Mouse (Mus musculus) kidney, adult 2 months (tissue): ENCODE data around the gene Sesn2. TPM values are rescaled to one million over a fixed set of nuclear protein-coding genes. Genes with fewer than 3 reads are reported as not detected.
A peak's percentile ranks its signal among the peaks of the same experiment; 100 is the strongest.
"Not testable (repeated sequence)": the region's sequence is repeated elsewhere in the genome, so short reads cannot be mapped to it uniquely, and the experiment has no call there.

Experiments
- DNase-seq: peaks from one replicate; pipeline ENCODE4 v3.0.0; 2021
- H3K27ac ChIP-seq: fragments of 200-500 bp; 2 replicates; pipeline ENCODE4 v1.5.1; 2012; ENCODE audit warnings: low read depth, low read length, control low read depth, inconsistent platforms; ENCODE audit not compliant: insufficient read depth
- H3K27me3 ChIP-seq: fragments of 200-500 bp; replicated peaks from 2 replicates; pipeline ENCODE4 v1.6.1; 2012; ENCODE audit warnings: mild to moderate bottlenecking, moderate library complexity, low read length, inconsistent platforms; ENCODE audit not compliant: control insufficient read depth, insufficient read depth
- H3K36me3 ChIP-seq: fragments of 200-500 bp; 2 replicates; pipeline ENCODE4 v1.6.1; 2012; ENCODE audit warnings: mild to moderate bottlenecking, moderate library complexity, low read length, inconsistent platforms; ENCODE audit not compliant: control insufficient read depth, insufficient read depth
- H3K4me1 ChIP-seq: fragments of 200-500 bp; 2 replicates; pipeline ENCODE4 v1.6.1; 2011; ENCODE audit warnings: low read length; ENCODE audit not compliant: control insufficient read depth, insufficient read depth
- H3K4me3 ChIP-seq: fragments of 200-500 bp; 2 replicates; pipeline ENCODE4 v1.5.1; 2011; ENCODE audit warnings: mild to moderate bottlenecking, low read depth, low read length, control low read depth; ENCODE audit not compliant: insufficient read depth
- CTCF ChIP-seq: fragments of 200-500 bp; conservative IDR thresholded peaks from 2 replicates; pipeline ENCODE4 v1.5.1; 2011; ENCODE audit warnings: low read depth, mild to moderate bottlenecking, control low read depth, low read length, moderate library complexity, mixed read lengths; ENCODE audit not compliant: insufficient read depth, insufficient read length
- POLR2A ChIP-seq: fragments of 200-500 bp; IDR thresholded peaks from one replicate; pipeline ENCODE4 v1.6.1; 2011; ENCODE audit warnings: low read depth, low read length, control low read depth
- WGBS: fragments of 180-500 bp; shearing (Covaris S2); methylation state at CpG from one replicate; pipeline ENCODE4 v1.1.7; 2018; 5-methylcytosine and 5-hydroxymethylcytosine counted together
- polyA plus RNA-seq: library from polyadenylated mRNA; depleted of rRNA; stranded (reverse); fragments of >200 nt; gene quantifications from 2 replicates; pipeline ENCODE4 v1.2.3, GENCODE M21; 2012

Sesn2 gene
- polyA plus RNA-seq, 1 experiment = 26.7 TPM

DNA sequence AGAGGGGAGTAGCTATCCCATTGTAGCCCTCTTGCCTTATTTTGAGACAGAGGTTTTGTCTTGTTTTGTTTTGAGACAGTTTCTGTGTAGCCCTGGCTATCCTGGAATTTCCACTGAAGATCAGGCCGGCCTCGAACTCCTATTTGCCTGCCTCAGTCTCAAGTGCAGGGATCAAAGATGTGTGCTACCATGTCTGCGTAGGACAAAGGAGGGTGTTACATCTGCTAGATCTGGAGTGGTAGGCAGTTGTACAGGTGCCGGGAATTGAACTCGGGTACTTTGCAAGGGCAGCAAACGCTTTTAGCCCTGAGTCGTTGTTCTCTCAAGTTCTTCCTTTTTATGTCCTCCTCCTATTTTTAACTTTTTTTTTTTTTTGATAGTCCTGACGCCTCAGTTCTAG lies 19.2 kb downstream of the Sesn2 start:
- H3K27ac ChIP-seq = no peak overlapping the region; the same call in 1 of the 2 replicates
- TF ChIP-seq POLR2A = no peak
- TF ChIP-seq CTCF = no peak

DNA sequence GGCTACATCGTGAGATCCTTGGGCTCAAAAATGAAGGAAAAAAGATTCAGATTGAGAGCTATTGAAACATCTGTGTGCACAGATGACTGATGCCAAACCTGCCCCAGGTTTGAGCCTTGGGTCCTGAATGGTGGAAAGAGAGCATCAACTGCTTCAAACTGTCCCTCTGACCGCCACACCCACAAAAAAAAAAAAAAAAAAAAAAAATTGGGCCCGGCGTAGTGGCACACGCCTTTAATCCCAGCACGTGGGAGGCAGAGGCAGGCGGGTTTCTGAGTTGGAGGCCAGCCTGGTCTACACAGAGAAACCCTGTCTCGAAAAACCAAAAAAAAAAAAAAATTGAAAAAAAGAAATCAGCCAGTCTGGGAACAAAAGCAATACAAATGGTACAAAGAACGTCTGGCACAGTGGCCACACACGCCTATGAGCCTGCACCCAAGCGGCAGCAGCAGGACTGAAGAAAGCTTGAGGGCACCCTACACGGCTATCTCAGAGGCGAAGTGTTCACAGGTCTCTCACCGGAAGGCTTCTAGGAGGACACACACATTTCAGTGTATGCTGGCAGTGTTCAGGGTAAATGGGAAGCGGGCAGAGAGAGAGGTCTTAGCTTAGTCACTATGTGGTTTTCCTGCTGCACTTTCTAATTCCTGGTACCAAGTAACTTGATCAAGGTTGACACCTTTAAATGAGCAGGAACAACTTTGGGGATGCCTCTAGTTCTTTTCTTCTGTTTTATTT lies 19.9 kb downstream of the Sesn2 start:
- no peak for DNase-seq
- H3K4me1 ChIP-seq = peaks cover 14% of the 10 kb centered on the region; the same call in 1 of the 2 replicates
- TF ChIP-seq CTCF (no peak), POLR2A (no peak)
- H3K4me3 ChIP-seq = no peak overlapping the region
- H3K36me3 ChIP-seq = no peaks in the 10 kb centered on the region
- 92% methylated on average over 15 of the region's 15 CpGs for WGBS
- H3K27ac ChIP-seq = no peak overlapping the region
- H3K27me3 ChIP-seq = no peaks in the 10 kb centered on the region

More for the DNA sequence above, 19.2 kb downstream of the Sesn2 start:
- WGBS = 87% methylated on average over 8 of the region's 8 CpGs
- Histone ChIP-seq H3K36me3 (no peaks in the 10 kb centered on the region), H3K4me1 (peaks cover 14% of the 10 kb centered on the region; the same call in 1 of the 2 replicates), H3K27me3 (no peaks in the 10 kb centered on the region), H3K4me3 (no peak overlapping the region)
- no peak for DNase-seq

DNA sequence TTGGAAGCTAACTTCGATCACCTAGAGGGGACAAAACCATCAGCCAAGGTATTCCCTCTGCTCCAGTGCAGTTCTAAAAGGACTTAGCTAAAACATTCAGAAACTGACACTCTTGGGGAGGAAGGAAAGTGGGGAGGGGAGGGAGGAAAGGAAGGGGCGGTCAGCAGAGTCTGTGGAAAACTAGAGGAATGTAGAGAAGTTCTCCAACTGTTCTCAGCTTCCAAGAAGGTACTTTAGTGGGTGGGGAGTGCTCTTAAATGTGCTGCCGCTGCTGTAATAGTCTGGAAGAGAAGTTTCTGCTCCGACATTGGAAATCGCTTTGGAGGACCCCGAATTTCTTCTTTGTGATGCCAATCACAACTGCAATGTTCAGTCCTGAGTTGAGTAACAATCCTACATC lies 21.3 kb downstream of the Sesn2 start:
- no peak for TF ChIP-seq CTCF
- peaks cover 14% of the 10 kb centered on the region; the same call in 1 of the 2 replicates for H3K4me1 ChIP-seq
- H3K36me3 ChIP-seq = no peaks in the 10 kb centered on the region
- H3K4me3 ChIP-seq = no peak overlapping the region
- 68% methylated on average over 6 of the region's 6 CpGs for WGBS
- no peak for DNase-seq
- peak overlapping the region; percentile 92 for H3K27ac ChIP-seq
- no peaks in the 10 kb centered on the region for H3K27me3 ChIP-seq

DNA sequence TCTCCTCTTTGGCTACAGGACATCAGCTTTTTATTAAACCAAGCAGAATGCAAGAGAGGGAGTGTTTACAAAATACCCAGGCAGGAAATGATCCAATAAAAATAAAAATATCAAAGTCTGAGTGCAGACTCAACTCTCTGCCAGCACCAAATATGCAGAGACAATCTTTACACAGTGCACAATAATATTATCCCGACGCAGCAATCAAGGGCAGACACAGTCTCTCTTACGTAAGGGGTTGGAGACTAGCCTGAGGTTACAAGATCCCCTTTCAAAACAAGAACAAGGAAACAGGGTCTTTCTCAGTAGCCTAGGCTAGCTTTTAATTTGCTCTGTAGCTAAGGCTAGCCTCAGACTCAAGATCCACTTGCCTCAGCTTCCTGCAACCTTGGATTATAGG lies 21.8 kb downstream of the Sesn2 start:
- H3K27me3 ChIP-seq = no peaks in the 10 kb centered on the region
- H3K27ac ChIP-seq = peak overlapping the region; percentile 92
- WGBS = 24% methylated on average over 3 of the region's 3 CpGs
- no peaks in the 10 kb centered on the region for H3K36me3 ChIP-seq
- no peak for TF ChIP-seq POLR2A
- TF ChIP-seq CTCF = no peak
- peak; percentile 63 for DNase-seq
- peaks cover 14% of the 10 kb centered on the region; the same call in 1 of the 2 replicates for H3K4me1 ChIP-seq
- H3K4me3 ChIP-seq = no peak overlapping the region

GRCm38 (mm10) chr4:132484820-132485219 lies 25.5 kb downstream of the Sesn2 start:
- Histone ChIP-seq H3K36me3 (no peaks in the 10 kb centered on the region), H3K27ac (peak overlapping the region; percentile 51; the same call in 1 of the 2 replicates), H3K4me1 (peaks cover 11% of the 10 kb centered on the region; the same call in 1 of the 2 replicates), H3K27me3 (no peaks in the 10 kb centered on the region), H3K4me3 (no peak overlapping the region)
- no peak for TF ChIP-seq POLR2A
- no peak for TF ChIP-seq CTCF
- peak; percentile 87 for DNase-seq
- WGBS = 52% methylated on average over 5 of the region's 5 CpGs

DNA sequence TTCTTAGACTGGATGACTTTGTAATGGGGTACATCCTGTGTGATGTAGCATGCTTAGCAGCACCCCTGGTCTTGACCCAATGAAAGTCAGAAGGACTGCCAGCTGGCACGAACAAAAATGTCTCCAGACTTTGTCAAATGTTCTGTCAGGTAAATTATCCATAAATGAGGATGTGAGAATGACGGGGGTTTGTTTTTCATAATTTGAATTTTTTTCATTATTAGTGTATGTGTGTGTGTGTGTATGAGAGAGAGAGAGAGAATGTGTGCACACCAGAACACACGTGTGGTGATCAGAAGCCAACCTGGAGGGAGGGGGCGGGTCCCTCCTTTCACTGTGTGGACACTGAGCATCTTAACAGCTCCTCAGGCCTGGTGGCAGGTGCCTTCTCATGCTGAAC lies 26.1 kb downstream of the Sesn2 start:
- Histone ChIP-seq H3K4me3 (no peak overlapping the region), H3K4me1 (peaks cover 11% of the 10 kb centered on the region; the same call in 1 of the 2 replicates), H3K27me3 (no peaks in the 10 kb centered on the region), H3K36me3 (no peaks in the 10 kb centered on the region), H3K27ac (peak overlapping the region; percentile 32; the same call in 1 of the 2 replicates)
- 67% methylated on average over 4 of the region's 4 CpGs for WGBS
- DNase-seq = no peak
- TF ChIP-seq CTCF (no peak), POLR2A (no peak)

DNA sequence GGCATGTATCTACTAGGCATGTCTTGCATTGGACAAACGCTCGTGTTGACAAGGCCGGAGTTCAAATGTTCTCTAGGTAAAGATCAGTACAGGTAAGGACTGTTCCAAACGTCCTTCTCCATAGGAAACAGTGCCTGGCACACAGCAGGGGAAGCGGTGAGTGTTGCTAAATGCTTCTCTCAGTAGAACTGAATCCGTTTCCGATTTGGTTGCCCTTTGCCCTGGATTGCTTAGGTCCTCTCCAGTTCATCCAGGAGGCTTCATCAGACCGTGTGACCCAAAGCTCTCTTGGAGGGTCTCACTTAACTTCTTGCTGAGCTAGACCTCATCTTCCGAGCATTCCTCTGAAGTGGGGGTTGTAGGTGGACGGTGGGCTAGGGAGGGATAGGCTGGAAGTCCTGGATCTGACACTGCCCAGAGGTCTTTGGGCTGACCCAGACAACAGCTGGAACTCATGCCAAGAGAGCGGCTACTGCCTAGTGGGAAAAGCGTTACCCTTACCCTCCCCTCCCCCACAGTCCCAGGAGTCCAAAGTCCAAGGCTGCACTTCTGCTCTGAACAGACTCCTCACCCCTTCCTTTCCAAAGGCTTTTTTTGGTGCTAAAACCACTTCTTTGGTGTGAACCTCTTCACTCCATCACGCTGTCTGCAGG lies 27.2 kb downstream of the Sesn2 start:
- 44% methylated on average over 13 of the region's 13 CpGs for WGBS
- TF ChIP-seq CTCF (no peak), POLR2A (no peak)
- peaks cover 7% of the 10 kb centered on the region; the same call in 1 of the 2 replicates for H3K4me1 ChIP-seq
- no peaks in the 10 kb centered on the region for H3K27me3 ChIP-seq
- peak overlapping the region; percentile 74; the same call in 1 of the 2 replicates for H3K27ac ChIP-seq
- H3K36me3 ChIP-seq = no peaks in the 10 kb centered on the region
- peak; percentile 95 for DNase-seq
- no peak overlapping the region for H3K4me3 ChIP-seq

DNA sequence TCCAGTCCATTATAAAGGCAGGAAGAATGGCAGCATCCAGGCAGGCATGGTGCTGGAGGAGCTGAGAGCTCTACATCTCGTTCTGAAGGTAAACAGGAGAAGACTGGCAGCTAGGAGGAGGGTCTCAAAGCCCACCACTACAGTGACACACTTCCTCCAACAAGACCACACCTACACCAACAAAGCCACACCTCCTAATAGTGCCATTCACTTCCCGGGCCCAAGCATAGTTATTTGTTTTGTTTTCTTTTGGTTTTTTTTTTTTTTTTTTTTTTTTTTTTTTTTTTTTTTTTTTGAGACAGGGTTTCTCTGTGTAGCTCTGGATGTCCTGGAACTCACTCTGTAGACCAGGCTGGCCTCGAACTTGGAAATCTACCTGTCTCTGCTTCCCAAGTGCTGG lies 28.2 kb downstream of the Sesn2 start:
- H3K4me3 ChIP-seq, H3K36me3 ChIP-seq, H3K27ac ChIP-seq, DNase-seq, H3K27me3 ChIP-seq, H3K4me1 ChIP-seq: not testable (repeated sequence)
- WGBS = 68% methylated on average over 3 of the region's 3 CpGs
